Mouse (Mus musculus): ENCODE data around the gene Tmem8b. TPM values are rescaled to one million over a fixed set of nuclear protein-coding genes. Genes with fewer than 3 reads are reported as not detected.

Gene Tmem8b
- 5.2 and 6.4 TPM in 2 replicates for polyA plus RNA-seq (2014; fragmentation: Nextera tagmentation; extraction: Ambion mirVana)

DNA sequence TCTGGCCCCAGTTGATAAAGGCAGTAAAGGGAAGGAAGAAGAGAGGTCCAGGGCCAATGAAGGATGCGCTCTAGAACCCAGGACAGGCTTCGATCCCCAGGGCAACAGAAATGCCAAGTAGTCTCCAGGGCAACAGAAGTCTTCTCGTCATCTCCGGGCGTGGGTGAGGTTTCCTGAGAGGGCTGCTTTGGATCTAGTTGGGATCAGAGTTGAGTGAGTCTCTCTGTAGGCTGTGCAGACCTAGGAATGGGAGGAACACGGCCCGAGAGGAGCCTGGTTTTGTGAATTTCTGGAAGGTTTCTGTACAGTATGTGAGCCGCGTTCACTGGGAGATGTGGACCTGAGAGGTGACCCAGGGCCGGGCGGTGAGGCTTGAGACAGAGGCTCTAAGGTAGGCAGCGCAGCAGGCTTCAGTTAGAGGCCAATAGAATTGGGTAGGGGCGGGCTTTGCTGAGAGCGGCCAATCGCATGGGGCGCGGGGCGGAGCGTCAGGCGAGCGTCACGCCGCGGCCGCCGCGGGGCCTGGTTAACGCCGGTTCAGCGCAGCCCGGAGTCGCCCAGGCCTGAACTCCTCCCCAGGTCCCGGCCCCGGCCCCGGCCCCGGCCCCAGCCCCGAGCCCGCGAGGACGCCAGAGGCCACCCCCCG lies at the start of gene Tmem8b, which contains the start of gene Fam221b:
Tmem8b (plus strand) TSS at position 190 of the 646 bp plus-strand sequence.
Fam221b (minus strand) TSS at position 364 of the 646 bp plus-strand sequence.
- H3K27me3 ChIP-seq (ENCODE audit: control insufficient read depth, insufficient read depth, low read length) = 0 out of 2 replicates have a peak, but pooled peaks cover 4% of the 10 kb centered on the region
- peak within 1 kb of the TSS; percentile 84 for H3K4me3 ChIP-seq (ENCODE audit: low read depth, low read length)
- no peaks in the 10 kb centered on the region for H3K36me3 ChIP-seq (ENCODE audit: control insufficient read depth, insufficient read depth, low read length)
- H3K27ac ChIP-seq (ENCODE audit: low read depth, low read length) = no peak within 1 kb of the TSS
- peak; percentile 91 for ATAC-seq (replicated peaks; ENCODE audit: low FRiP score)
- H3K4me2 ChIP-seq (ENCODE audit: low read depth, low read length, severe bottlenecking) = peak within 1 kb of the TSS; percentile 84
- peak within 1 kb of the TSS; percentile 83 for H3K9ac ChIP-seq (ENCODE audit: low read length)
- WGBS = 2% methylated on average over 29 of the region's 41 CpGs
- H3K9me3 ChIP-seq (ENCODE audit: control insufficient read depth, low read length) = no peaks in the 10 kb centered on the region
- DNase-seq (ENCODE audit: low spot score) = peak; percentile 93
- peaks cover 8% of the 10 kb centered on the region for H3K4me1 ChIP-seq (replicated peaks; ENCODE audit: control insufficient read depth, insufficient read depth, low read length)

- H3K4me3 ChIP-seq (ENCODE audit: low read depth, low read length) = no peak overlapping the region
- ATAC-seq (replicated peaks; ENCODE audit: low FRiP score) (no peak), DNase-seq (ENCODE audit: low spot score) (no peak)
- H3K4me2 ChIP-seq (ENCODE audit: low read depth, low read length, severe bottlenecking) = no peak overlapping the region
- H3K9ac ChIP-seq (ENCODE audit: low read length) = no peak overlapping the region
- no peaks in the 10 kb centered on the region for H3K36me3 ChIP-seq (ENCODE audit: control insufficient read depth, insufficient read depth, low read length)
- H3K27me3 ChIP-seq (ENCODE audit: control insufficient read depth, insufficient read depth, low read length) = no peaks in the 10 kb centered on the region
- no peaks in the 10 kb centered on the region for H3K4me1 ChIP-seq (replicated peaks; ENCODE audit: control insufficient read depth, insufficient read depth, low read length)
- 88% methylated on average over 4 of the region's 4 CpGs for WGBS
- no peak overlapping the region for H3K27ac ChIP-seq (ENCODE audit: low read depth, low read length)
- H3K9me3 ChIP-seq (ENCODE audit: control insufficient read depth, low read length) = peaks cover 6% of the 10 kb centered on the region
Observed at GRCm38 (mm10) chr4:43620146-43620778, 48.5 kb upstream of the Tmem8b start.

- no peaks in the 10 kb centered on the region for H3K36me3 ChIP-seq (ENCODE audit: control insufficient read depth, insufficient read depth, low read length)
- H3K9me3 ChIP-seq (ENCODE audit: control insufficient read depth, low read length) = peaks cover 10% of the 10 kb centered on the region
- H3K4me2 ChIP-seq (ENCODE audit: low read depth, low read length, severe bottlenecking) = no peak overlapping the region
- H3K4me1 ChIP-seq (replicated peaks; ENCODE audit: control insufficient read depth, insufficient read depth, low read length) = peaks cover 10% of the 10 kb centered on the region
- no peak overlapping the region for H3K4me3 ChIP-seq (ENCODE audit: low read depth, low read length)
- DNase-seq (ENCODE audit: low spot score) (peak; percentile 61), ATAC-seq (replicated peaks; ENCODE audit: low FRiP score) (no peak)
- H3K27ac ChIP-seq (ENCODE audit: low read depth, low read length) = no peak overlapping the region
- no peak overlapping the region for H3K9ac ChIP-seq (ENCODE audit: low read length)
- 39% methylated on average over 20 of the region's 20 CpGs for WGBS
- H3K27me3 ChIP-seq (ENCODE audit: control insufficient read depth, insufficient read depth, low read length) = peaks cover 6% of the 10 kb centered on the region
Observed at GRCm38 (mm10) chr4:43629106-43629817, 39.5 kb upstream of the Tmem8b start.

DNA sequence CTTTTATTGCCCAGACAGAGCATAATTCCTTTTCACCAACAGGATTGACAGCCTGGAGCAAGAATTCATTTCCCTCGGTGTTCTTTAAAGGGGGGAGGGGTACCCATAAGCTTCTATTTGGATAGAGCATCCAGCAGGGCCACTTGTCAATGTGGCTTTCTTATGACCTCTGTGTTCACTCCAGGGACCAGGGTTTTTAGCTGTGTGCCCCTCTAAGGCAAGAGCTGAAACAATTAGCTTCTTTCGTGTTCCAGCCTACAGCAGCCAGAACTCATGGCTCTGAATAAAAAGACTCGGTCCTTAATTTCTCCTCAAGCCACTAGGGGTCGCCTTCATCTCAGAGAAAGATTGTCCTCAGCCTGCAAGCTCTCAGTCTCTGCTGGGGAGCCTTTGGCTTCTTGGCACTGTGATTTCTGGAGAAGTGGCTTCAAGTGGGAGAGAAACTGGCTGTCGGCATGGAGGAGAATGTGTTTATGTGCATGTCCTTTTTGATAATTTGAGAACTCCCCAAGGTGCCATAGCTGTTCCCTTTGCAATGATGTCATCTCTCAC lies 38.7 kb upstream of the Tmem8b start:
- DNase-seq (ENCODE audit: low spot score) (peak; percentile 81), ATAC-seq (replicated peaks; ENCODE audit: low FRiP score) (peak; percentile 58; the same call in 1 of the 2 replicates)
- peaks cover 6% of the 10 kb centered on the region for H3K9me3 ChIP-seq (ENCODE audit: control insufficient read depth, low read length)
- WGBS = 3% methylated on average over 5 of the region's 5 CpGs
- no peak overlapping the region for H3K9ac ChIP-seq (ENCODE audit: low read length)
- H3K27ac ChIP-seq (ENCODE audit: low read depth, low read length) = 0 out of 2 replicates have a peak overlapping the region, but pooled peaks have one; percentile 50
- peaks cover 6% of the 10 kb centered on the region for H3K27me3 ChIP-seq (ENCODE audit: control insufficient read depth, insufficient read depth, low read length)
- peaks cover 10% of the 10 kb centered on the region for H3K4me1 ChIP-seq (replicated peaks; ENCODE audit: control insufficient read depth, insufficient read depth, low read length)
- no peaks in the 10 kb centered on the region for H3K36me3 ChIP-seq (ENCODE audit: control insufficient read depth, insufficient read depth, low read length)
- no peak overlapping the region for H3K4me3 ChIP-seq (ENCODE audit: low read depth, low read length)
- H3K4me2 ChIP-seq (ENCODE audit: low read depth, low read length, severe bottlenecking) = peak overlapping the region; percentile 24; the same call in 1 of the 2 replicates

DNA sequence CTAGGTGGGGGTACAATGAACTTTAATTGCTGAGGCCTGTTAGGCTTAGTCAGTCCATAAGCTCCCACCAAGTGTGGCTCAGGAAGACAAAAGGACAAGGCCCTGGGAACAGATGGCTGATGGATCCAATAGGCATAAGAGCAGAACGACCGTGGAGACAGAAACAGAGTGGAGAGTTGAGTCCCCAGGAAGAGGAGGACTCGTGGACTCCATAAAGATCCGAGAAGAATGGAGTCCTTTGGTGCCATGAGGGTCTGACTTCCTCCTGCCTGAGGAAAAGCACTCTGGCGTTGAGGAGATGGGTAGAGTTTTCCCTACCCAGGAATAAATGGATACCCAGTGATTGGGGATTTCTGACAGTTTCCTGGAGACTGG lies 38.1 kb upstream of the Tmem8b start:
- H3K9ac ChIP-seq (ENCODE audit: low read length) = peak overlapping the region; percentile 90; the same call in 1 of the 2 replicates
- H3K4me1 ChIP-seq (replicated peaks; ENCODE audit: control insufficient read depth, insufficient read depth, low read length) = peaks cover 10% of the 10 kb centered on the region
- WGBS = 21% methylated on average over 5 of the region's 5 CpGs
- no peaks in the 10 kb centered on the region for H3K36me3 ChIP-seq (ENCODE audit: control insufficient read depth, insufficient read depth, low read length)
- peak; percentile 31; the same call in 1 of the 2 replicates for ATAC-seq (replicated peaks; ENCODE audit: low FRiP score)
- H3K27me3 ChIP-seq (ENCODE audit: control insufficient read depth, insufficient read depth, low read length) = peaks cover 6% of the 10 kb centered on the region
- H3K9me3 ChIP-seq (ENCODE audit: control insufficient read depth, low read length) = peaks cover under 1% of the 10 kb centered on the region; the same call in 1 of the 2 replicates
- peak overlapping the region; percentile 90 for H3K4me2 ChIP-seq (ENCODE audit: low read depth, low read length, severe bottlenecking)
- peak; percentile 52 for DNase-seq (ENCODE audit: low spot score)
- H3K4me3 ChIP-seq (ENCODE audit: low read depth, low read length) = peak overlapping the region; percentile 64
- H3K27ac ChIP-seq (ENCODE audit: low read depth, low read length) = peak overlapping the region; percentile 50; the same call in 1 of the 2 replicates

DNA sequence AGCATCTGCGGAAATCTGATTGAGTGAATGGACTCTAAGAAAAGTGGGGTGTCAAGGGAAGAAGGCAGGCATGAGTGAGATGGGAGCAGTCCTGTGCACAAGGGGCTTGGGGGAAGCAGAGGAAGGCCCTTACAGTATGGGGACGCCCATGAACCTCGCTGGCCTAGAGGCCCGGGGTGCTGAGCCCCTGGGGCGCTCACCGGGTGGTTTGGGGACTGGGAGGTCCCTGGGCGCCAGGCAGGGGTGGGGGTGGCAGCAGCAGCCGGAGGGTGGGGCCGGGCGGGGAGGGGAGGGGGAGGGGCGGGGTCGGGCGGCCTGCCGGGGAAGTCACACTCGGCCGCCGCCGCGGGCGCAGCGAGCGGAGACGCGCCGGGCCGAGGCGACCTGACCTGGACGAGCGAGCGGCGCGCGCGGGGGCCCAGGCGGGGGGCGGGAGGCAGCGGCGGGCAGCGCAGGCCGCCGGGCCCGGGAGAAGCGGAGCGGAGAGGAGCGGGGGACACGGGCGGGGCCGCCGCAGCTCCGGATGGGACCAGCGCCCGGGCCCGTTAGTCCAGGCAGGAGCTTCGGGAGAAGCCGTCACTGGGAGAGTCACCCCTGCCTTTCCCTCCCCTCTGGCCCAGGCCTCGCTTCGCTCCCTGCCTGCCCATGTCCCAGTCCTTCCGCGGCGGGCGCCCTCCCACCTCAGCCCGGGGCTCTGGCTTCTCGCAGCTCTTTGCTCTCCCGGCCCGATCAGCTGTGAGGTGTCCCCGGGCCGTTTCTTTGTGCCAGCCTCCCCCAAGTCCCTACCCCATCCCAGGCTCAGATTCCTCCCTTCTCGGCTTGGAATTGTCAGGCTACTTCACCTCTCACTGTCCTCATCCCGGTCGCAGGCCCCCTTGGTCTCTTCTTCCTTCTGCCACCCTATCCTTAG lies 37.5 kb upstream of the Tmem8b start, which contains the start of gene Npr2:
Npr2 (plus strand) TSS at position 890 of the 910 bp plus-strand sequence.
- peak within 1 kb of the TSS; percentile 50 for H3K27ac ChIP-seq (ENCODE audit: low read depth, low read length)
- ATAC-seq (replicated peaks; ENCODE audit: low FRiP score) = peak; percentile 42; the same call in 1 of the 2 replicates
- peaks cover 10% of the 10 kb centered on the region for H3K4me1 ChIP-seq (replicated peaks; ENCODE audit: control insufficient read depth, insufficient read depth, low read length)
- peak within 1 kb of the TSS; percentile 90 for H3K9ac ChIP-seq (ENCODE audit: low read length)
- H3K9me3 ChIP-seq (ENCODE audit: control insufficient read depth, low read length) = no peaks in the 10 kb centered on the region
- H3K27me3 ChIP-seq (ENCODE audit: control insufficient read depth, insufficient read depth, low read length) = peaks cover 6% of the 10 kb centered on the region
- peak; percentile 79 for DNase-seq (ENCODE audit: low spot score)
- under 1% methylated on average over 58 of the region's 70 CpGs for WGBS
- peak within 1 kb of the TSS; percentile 64 for H3K4me3 ChIP-seq (ENCODE audit: low read depth, low read length)
- no peaks in the 10 kb centered on the region for H3K36me3 ChIP-seq (ENCODE audit: control insufficient read depth, insufficient read depth, low read length)
- H3K4me2 ChIP-seq (ENCODE audit: low read depth, low read length, severe bottlenecking) = peak within 1 kb of the TSS; percentile 90

GRCm38 (mm10) chr4:43631956-43632920 lies 36.5 kb upstream of the Tmem8b start:
- WGBS = 45% methylated on average over 42 of the region's 42 CpGs
- H3K9me3 ChIP-seq (ENCODE audit: control insufficient read depth, low read length) = no peaks in the 10 kb centered on the region
- peaks cover 6% of the 10 kb centered on the region for H3K27me3 ChIP-seq (ENCODE audit: control insufficient read depth, insufficient read depth, low read length)
- peak overlapping the region; percentile 90 for H3K4me2 ChIP-seq (ENCODE audit: low read depth, low read length, severe bottlenecking)
- peak overlapping the region; percentile 64 for H3K4me3 ChIP-seq (ENCODE audit: low read depth, low read length)
- no peak overlapping the region for H3K27ac ChIP-seq (ENCODE audit: low read depth, low read length)
- no peaks in the 10 kb centered on the region for H3K36me3 ChIP-seq (ENCODE audit: control insufficient read depth, insufficient read depth, low read length)
- ATAC-seq (replicated peaks; ENCODE audit: low FRiP score) (0 out of 2 replicates have a peak, but pooled peaks have one; percentile 17), DNase-seq (ENCODE audit: low spot score) (peak; percentile 61)
- H3K4me1 ChIP-seq (replicated peaks; ENCODE audit: control insufficient read depth, insufficient read depth, low read length) = peaks cover 10% of the 10 kb centered on the region
- H3K9ac ChIP-seq (ENCODE audit: low read length) = peak overlapping the region; percentile 90
